Mouse (Mus musculus) megakaryocyte, embryonic 14.5 days (primary cell): Measurements from ENCODE around the gene Nxpe5.

ENCODE experiments used
- FLI1 ChIP-seq: IDR thresholded peaks from 2 replicates; pipeline ENCODE4 v1.6.1; 2012; ENCODE audit warnings: low read length, inconsistent platforms, mixed read lengths
- GATA1 ChIP-seq: IDR thresholded peaks from 3 replicates; pipeline ENCODE4 v1.6.1; 2012; ENCODE audit warnings: mixed read lengths, low read length, inconsistent platforms, borderline replicate concordance

DNA sequence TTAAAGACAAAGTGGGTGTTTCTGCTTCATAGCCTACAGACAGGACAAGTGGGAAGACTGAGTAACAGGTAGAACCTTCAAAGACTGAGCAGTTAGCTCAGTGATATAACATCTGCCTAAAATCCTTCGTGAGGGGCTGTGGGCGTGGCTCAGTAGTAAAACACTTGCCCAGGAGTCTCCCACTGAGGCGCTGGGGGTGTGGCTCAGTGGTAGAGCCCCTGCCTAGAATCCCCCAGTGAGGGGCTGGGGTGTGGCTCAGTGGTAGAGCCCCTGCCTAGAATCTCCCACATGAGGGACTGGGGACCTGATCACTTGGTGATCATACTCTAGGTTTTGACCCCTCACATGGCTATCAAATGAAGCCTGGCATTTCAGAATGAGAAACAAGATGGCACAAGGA is 32.4 kb downstream of the Nxpe5 start:
- TF ChIP-seq GATA1 (no peak), FLI1 (no peak)
